Mouse (Mus musculus) layer of hippocampus, adult 18-20 months (tissue): ENCODE measurements around the gene Diras1. TPM values are rescaled to one million over a fixed set of nuclear protein-coding genes. Genes with fewer than 3 reads are reported as not detected.
A peak's percentile ranks its signal among the peaks of the same experiment; 100 is the strongest.
"Not testable (repeated sequence)": the region's sequence is repeated elsewhere in the genome, so short reads cannot be mapped to it uniquely, and the experiment has no call there.

Source experiments
- DNase-seq, 2 experiments: peaks; one replicate each; pipeline ENCODE4 v3.0.0; 2022; ENCODE audit warnings: low spot score in 2 of 2
- long read RNA-seq: library from polyadenylated mRNA; stranded (forward); transcript quantifications from one replicate; pipeline ENCODE4 v2.0.0, GENCODE M21; 2021
- total RNA-seq, 2 experiments: library from RNA; stranded (reverse); gene quantifications; 2 replicates each; pipeline ENCODE4 v1.2.3; 2021

Gene Diras1
- total RNA-seq = 10 to 100 TPM; 96.6 to 98.2 TPM
- long read RNA-seq, transcript Diras1-201 (2 exons, 2,953 nt) = major isoform, 158 of 180 reads
- long read RNA-seq, partial matches to known transcripts = 0 of 180 reads
- long read RNA-seq, other reads (novel, unspliced or antisense) = 22 of 180 reads

- no peak for DNase-seq
Measured at GRCm38 (mm10) chr10:81025639-81026275, at the start of gene Diras1. Gene Diras1 (minus strand): TSS chr10:81025662.

- no peak for DNase-seq
Measured at GRCm38 (mm10) chr10:81073464-81073863, 48.0 kb upstream of the Diras1 start.

GRCm38 (mm10) chr10:81072290-81072689 lies 46.8 kb upstream of the Diras1 start:
- no peak for DNase-seq

- DNase-seq = peak; percentile 98 to 99
Measured at GRCm38 (mm10) chr10:81069836-81070235, 44.4 kb upstream of the Diras1 start, which contains the start of gene Thop1. Gene Thop1 (plus strand): TSS chr10:81070035.

GRCm38 (mm10) chr10:81068706-81069105 lies 43.2 kb upstream of the Diras1 start:
- DNase-seq = no peak

DNA sequence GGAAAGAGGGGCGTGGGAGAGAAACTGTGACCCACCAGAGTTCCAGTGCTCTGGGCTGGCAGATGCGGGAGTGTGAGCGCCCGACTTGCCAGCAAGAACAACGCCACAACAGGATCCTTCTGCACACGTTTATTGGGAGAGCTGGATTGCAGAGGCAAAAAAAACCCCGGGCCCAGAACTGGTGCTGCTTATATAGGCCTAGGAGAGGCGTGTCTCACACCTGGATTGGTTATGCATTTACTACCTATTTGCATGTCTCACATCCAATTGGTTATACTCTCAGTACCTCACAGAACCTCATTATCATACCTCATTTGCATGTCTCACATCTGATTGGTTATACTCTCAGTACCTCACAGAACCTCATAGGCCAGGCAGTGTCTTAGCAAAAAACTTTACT lies 39.1 kb upstream of the Diras1 start:
- not testable (repeated sequence) for DNase-seq

DNA sequence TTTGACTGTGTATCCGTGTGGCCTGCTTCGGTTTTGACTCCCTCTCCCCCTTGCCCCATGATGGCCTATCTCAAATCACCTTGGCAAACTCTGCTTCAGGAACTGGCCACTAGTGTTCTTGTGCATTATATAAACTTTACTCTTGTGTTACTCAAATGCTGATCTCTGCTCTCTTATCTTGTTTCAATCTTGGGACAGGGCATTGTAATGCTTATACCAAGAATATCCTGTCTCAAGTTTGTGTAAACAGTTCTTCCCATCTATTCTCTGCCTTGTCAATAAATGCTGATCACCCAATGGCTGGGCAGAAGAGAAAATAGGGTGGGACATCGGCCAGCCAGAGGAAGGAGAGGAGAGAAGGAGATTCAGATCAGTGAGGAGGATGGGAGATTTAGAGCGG lies 37.2 kb upstream of the Diras1 start:
- DNase-seq = no peak

DNA sequence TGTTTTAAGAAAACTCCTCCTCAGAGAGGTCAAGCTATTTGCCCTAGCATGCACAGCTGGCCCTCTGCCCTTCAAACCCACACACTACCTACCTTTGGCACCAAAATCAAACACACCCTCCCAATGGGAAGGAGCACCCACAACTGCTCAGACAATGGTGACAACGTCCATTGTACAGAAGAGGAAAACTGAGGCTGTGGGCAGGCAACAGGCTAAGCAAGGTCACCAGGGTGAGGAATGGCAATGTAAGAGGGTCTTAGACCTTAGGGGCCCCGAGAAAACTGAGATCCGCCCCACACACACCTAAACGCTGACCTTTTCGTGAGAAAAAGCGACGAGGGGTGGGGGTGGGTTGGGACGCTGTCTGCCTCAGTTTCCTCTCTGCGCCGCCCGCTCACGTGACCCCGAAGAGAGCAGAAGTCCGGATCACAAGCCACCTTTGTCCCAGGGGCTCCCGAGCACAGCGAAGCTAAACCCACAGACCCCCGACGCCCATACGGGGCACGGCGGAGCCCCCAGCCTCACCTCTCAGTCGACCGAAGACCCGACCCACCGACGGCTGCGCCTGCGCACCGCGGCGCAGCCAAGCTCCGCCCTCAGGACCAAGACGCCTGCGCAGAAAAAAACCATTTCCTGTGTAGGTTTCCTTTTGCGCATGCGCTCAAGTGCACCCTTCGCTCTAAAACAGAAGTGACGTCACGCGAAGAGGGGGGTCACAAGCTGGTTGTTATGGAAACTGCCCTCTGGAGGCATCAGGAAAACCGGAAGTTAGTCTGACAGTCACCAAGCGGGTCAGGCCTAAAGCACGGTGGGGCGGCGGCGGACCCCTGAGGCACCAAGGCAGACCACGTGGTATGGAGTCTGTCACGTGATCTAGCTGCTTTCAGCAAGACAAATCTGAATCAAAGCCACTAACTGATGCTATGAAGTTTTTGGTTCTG lies 34.4 kb upstream of the Diras1 start, which contains the start of gene Sgta:
Gene Sgta, minus strand, starts transcription at position 579 of the 941 bp plus-strand sequence.
- peak; percentile 99 to 100 for DNase-seq

GRCm38 (mm10) chr10:81058896-81059295 lies 33.4 kb upstream of the Diras1 start:
- DNase-seq = no peak

GRCm38 (mm10) chr10:81057406-81058130 lies 32.1 kb upstream of the Diras1 start:
- no peak for DNase-seq

DNA sequence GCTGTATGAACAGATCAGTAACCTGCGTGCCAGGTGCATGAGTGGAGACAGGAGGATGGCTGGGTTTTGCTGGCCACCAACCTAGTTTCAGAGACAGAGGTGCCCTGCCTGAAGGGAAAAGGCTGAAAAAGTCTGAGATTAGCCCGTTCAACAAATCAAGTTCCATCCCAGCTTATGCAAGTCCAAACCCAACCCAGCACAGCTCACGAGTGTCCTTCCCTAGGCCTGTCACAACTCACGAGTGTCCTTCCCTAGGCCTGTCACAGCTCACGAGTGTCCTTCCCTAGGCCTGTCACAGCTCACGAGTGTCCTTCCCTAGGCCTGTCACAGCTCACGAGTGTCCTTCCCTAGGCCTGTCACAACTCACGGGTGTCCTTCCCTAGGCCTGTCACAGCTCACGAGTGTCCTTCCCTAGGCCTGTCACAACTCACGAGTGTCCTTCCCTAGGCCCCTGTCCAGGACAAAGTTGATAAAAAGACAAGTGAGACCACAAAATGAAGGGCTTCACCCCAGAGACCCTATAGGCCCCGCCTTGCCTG lies 30.4 kb upstream of the Diras1 start:
- DNase-seq = not testable (repeated sequence)

GRCm38 (mm10) chr10:81055169-81055568 lies 29.7 kb upstream of the Diras1 start:
- DNase-seq = no peak

- DNase-seq = no peak
Measured at GRCm38 (mm10) chr10:81052577-81052976, 27.1 kb upstream of the Diras1 start.

DNA sequence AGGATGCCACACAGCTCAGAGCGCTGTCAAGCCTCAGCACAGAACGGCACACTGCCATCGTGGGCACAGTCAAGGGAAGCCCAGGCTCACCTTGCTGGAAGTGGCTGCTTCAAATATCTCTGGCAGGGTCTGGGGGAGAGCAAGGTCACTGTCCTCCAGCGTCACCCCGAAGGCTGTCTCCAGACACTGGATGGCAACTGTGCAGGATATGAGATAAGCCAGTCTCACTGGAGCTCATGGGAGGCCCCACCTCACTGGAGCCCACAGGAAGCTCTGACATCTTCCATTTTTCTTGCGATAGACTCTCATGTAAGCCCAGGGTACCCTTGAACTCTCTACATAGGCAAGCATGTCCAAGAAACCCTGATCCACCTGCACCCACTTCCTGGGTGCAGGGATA lies 25.7 kb upstream of the Diras1 start:
- no peak for DNase-seq

GRCm38 (mm10) chr10:81050645-81051044 lies 25.2 kb upstream of the Diras1 start:
- DNase-seq = no peak

DNA sequence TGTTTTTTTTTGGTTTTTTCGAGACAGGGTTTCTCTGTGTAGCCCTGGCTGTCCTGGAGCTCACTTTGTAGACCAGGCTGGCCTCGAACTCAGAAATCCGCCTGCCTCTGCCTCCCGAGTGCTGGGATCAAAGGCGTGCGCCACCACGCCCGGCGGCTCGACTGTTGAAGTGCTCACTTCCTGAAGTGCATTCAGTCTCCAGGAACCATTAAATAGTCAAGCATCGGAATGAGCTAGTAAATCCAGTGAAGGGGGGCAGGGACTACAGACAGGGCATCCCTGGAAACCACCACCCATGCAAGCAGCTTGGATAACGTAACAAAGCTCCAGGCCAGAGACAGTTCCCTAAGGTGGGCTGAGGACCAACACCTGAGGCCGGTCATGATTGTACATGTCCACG lies 19.8 kb upstream of the Diras1 start:
- not testable (repeated sequence) for DNase-seq

- DNase-seq = peak; percentile 54 to 83
Measured at GRCm38 (mm10) chr10:81041458-81042175, 16.2 kb upstream of the Diras1 start.

DNA sequence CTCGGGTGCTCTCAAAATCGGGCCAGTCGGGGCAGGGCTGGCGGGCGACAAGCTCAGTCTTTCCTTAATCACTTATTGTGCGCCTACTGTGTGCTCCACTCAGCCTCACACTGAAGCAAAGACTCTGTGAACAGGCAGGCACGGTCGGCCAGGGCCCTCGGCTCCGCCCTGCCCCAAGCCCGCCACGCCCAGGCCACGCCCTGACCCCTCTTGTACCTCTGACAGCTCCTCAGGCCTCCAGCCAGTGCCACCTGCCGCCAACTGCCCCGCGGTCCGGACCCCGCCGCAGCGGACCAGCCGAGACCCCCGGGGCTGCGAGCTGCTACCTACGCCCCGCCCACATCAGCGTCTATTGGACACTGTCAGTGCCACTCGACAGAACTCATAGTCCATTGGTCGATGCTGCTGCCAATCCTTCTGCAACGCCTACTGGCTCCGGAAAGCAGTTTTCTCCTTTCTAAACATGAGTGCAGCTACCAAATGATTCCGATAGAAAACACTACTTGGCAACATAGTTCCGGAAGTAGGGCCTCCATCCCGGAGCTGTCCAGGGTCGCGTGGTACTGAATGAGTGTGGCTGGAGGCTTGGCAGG lies 11.6 kb upstream of the Diras1 start, which contains the start of gene Slc39a3:
Gene Slc39a3, minus strand, starts transcription at position 439 of the 593 bp plus-strand sequence.
- DNase-seq = peak; percentile 97 to 100

DNA sequence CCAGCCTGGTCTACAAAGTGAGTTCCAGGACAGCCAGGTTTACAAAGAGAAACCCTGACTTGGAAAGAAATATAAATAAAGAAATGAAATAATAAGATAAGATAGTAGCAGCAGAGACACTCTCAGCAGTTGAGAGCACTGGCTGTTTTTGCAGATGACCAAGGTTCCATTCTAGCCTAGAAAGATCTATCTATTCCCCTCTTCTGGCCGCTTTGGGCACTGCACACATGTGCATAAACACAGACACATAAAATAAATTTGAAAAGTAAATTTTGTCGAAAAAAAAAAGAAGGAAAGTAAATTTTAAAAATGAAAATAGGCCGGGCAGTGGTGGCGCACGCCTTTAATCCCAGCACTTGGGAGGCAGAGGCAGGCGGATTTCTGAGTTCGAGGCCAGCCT lies 10.8 kb upstream of the Diras1 start:
- no peak for DNase-seq

GRCm38 (mm10) chr10:81033586-81033985 lies 8.1 kb upstream of the Diras1 start:
- DNase-seq = no peak
